Mouse (Mus musculus): Measurements from ENCODE around the gene Clock. TPM values are rescaled to one million over a fixed set of nuclear protein-coding genes. Genes with fewer than 3 reads are reported as not detected.

Clock gene
- polyA plus RNA-seq, 1 experiment: 29.1 TPM

DNA sequence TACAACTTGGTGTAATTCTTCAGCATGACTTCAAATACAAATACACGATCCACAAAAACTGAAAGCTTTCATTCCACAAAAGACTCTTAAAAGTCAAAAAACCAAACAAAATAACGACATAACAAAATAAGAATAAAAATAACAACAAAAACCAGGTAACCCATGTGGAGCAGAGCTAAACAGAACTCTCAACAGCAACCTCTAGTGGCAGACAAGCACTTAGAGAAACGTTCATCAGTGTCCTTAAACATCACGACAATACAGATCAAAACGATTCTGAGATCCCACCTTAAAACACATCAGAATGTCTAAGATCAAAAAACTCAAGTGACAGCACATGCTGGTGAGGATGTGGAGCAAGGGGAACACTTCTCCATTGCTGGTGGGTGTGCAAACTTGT lies 17.5 kb downstream of the Clock start:
- Histone ChIP-seq H3K4me1 (ENCODE audit: control insufficient read depth, insufficient read depth, low read length) (no peaks in the 10 kb centered on the region), H3K4me3 (ENCODE audit: insufficient read depth, low read length) (no peak overlapping the region), H3K27ac (ENCODE audit: insufficient read depth, low read length) (no peak overlapping the region)
- no peak for TF ChIP-seq POLR2A (IDR thresholded peaks at IDR 0.05; ENCODE audit: low read depth, low read length)
- TF ChIP-seq CTCF (IDR thresholded peaks at IDR 0.05; ENCODE audit: borderline replicate concordance, insufficient read depth, low read length): no peak

DNA sequence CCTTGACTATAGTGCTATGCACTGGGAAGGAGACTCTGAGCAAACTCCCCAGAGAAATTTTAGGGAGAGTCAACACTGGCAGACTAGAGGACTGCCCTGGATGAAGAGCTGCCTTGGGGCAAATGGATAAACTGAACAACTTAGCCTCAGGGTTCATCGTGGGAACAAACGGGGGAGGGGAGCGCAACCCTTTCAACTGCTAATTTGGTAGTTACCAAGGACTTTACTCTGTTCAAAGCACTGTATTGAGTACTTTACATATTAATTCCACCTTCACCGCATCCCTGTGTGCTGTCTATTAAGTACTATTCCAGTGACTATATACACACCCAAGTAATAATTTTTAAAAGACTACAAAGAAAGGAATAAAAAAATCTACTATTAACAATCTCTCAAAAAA lies 18.9 kb downstream of the Clock start:
- TF ChIP-seq POLR2A (IDR thresholded peaks at IDR 0.05; ENCODE audit: low read depth, low read length) (no peak), CTCF (IDR thresholded peaks at IDR 0.05; ENCODE audit: borderline replicate concordance, insufficient read depth, low read length) (no peak)
- Histone ChIP-seq H3K4me3 (ENCODE audit: insufficient read depth, low read length) (no peak overlapping the region), H3K4me1 (ENCODE audit: control insufficient read depth, insufficient read depth, low read length) (no peaks in the 10 kb centered on the region), H3K27ac (ENCODE audit: insufficient read depth, low read length) (no peak overlapping the region)

DNA sequence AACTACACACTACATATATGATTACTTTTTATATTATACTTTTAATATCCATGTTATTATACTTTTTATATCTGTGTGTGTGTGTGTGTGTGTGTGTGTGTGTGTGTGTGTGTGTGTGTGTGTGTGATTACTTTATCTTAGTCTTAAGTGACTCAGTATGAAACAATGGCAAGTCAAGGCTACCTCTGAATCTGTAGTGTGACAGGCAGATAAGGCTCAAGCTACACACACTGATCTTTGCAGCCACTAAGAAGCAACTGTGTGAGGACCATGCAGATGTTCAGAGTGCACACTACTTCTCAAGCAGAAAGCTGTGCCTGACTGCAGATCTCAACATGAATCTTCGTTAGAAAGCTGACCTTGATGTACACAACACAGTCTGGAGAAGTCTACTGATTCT lies 20.7 kb downstream of the Clock start:
- Histone ChIP-seq H3K27ac (ENCODE audit: insufficient read depth, low read length) (no peak overlapping the region), H3K4me3 (ENCODE audit: insufficient read depth, low read length) (no peak overlapping the region), H3K4me1 (ENCODE audit: control insufficient read depth, insufficient read depth, low read length) (no peaks in the 10 kb centered on the region)
- TF ChIP-seq CTCF (IDR thresholded peaks at IDR 0.05; ENCODE audit: borderline replicate concordance, insufficient read depth, low read length) (no peak), POLR2A (IDR thresholded peaks at IDR 0.05; ENCODE audit: low read depth, low read length) (no peak)

DNA sequence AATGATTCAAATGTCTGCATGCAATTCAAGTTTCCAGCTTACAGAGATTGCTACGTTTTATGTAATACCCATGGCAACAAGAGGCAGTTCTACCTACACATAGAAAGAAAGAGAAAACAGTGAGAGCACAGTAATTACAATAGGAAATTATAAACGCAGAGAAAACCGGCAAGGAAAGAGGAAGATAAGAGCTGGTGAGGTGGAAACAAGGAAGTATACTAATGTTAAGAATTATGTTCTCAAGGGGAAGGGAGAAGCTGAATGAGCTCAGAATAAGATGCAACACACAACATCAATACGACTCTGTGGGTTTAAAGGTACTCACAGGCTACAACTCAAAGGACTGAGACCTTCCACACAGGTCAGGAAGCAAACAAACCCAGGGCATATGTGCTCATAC lies 29.6 kb downstream of the Clock start:
- Histone ChIP-seq H3K27ac (ENCODE audit: insufficient read depth, low read length) (no peak overlapping the region), H3K4me3 (ENCODE audit: insufficient read depth, low read length) (no peak overlapping the region), H3K4me1 (ENCODE audit: control insufficient read depth, insufficient read depth, low read length) (no peaks in the 10 kb centered on the region)
- no peak for TF ChIP-seq CTCF (IDR thresholded peaks at IDR 0.05; ENCODE audit: borderline replicate concordance, insufficient read depth, low read length)
- no peak for TF ChIP-seq POLR2A (IDR thresholded peaks at IDR 0.05; ENCODE audit: low read depth, low read length)

DNA sequence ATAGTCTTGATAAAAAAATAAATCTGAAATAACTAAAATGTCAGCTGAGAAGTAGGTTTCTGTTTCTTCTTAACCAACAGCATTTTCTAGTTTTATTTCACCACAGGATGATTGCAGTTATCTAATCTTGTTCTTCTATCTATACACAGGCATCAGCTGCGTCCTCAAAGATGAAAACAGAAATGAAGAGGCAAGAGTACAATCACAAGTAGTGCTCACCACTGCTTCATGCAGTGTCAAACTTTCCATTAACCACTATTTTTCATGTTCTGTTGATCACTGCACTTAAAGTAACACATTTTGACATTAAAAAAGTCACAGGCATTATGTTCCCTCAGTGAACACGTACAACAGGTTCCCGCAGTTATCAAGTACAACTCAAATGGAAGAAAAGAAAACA lies 53.6 kb downstream of the Clock start:
- Histone ChIP-seq H3K27ac (ENCODE audit: insufficient read depth, low read length) (no peak overlapping the region), H3K4me3 (ENCODE audit: insufficient read depth, low read length) (no peak overlapping the region), H3K4me1 (ENCODE audit: control insufficient read depth, insufficient read depth, low read length) (no peaks in the 10 kb centered on the region)
- no peak for TF ChIP-seq POLR2A (IDR thresholded peaks at IDR 0.05; ENCODE audit: low read depth, low read length)
- TF ChIP-seq CTCF (IDR thresholded peaks at IDR 0.05; ENCODE audit: borderline replicate concordance, insufficient read depth, low read length): no peak

DNA sequence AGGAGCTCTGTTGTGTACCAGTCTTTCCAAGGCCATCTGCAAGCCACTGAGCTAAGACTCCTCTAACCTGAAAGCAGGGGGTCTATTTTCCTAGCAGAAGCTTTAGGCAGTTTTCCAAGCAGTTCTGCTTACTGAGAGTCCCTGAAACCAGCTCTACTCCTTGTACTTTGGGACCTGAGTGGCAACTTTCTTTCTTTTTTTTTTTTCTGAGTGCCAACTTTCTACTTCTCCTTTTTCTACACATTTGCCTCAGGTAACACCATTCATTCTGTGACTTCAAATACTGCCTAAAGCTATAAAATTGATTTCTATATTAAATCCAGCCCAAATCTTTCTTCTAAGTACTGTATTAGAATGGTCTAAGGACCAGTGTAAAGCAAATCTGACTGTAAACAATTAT lies 58.1 kb downstream of the Clock start:
- TF ChIP-seq CTCF (IDR thresholded peaks at IDR 0.05; ENCODE audit: borderline replicate concordance, insufficient read depth, low read length): no peak
- TF ChIP-seq POLR2A (IDR thresholded peaks at IDR 0.05; ENCODE audit: low read depth, low read length): no peak
- H3K4me3 ChIP-seq (ENCODE audit: insufficient read depth, low read length): no peak overlapping the region
- H3K27ac ChIP-seq (ENCODE audit: insufficient read depth, low read length): no peak overlapping the region
- H3K4me1 ChIP-seq (ENCODE audit: control insufficient read depth, insufficient read depth, low read length): no peaks in the 10 kb centered on the region

DNA sequence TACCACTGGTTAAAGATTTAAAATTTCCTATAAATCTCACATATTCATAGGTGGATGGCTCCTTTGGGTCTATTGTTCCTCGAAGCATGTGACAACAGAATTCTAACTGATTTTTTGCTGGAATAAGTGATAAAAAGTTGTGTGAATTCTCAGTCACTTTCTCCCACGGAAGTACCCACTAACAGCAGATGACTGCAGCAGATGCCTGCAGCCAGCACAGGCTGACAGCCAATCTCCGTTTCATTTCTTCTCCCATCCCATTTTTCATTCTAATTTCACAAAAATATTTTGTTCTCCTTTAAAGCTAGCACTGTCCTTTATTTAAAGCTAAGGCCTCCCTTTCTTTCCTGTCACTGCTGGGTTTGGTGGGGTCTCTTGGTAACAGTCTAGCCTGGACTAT lies 59.2 kb downstream of the Clock start:
- TF ChIP-seq CTCF (IDR thresholded peaks at IDR 0.05; ENCODE audit: borderline replicate concordance, insufficient read depth, low read length): no peak
- no peak overlapping the region for H3K4me3 ChIP-seq (ENCODE audit: insufficient read depth, low read length)
- no peak overlapping the region for H3K27ac ChIP-seq (ENCODE audit: insufficient read depth, low read length)
- H3K4me1 ChIP-seq (ENCODE audit: control insufficient read depth, insufficient read depth, low read length): no peaks in the 10 kb centered on the region

DNA sequence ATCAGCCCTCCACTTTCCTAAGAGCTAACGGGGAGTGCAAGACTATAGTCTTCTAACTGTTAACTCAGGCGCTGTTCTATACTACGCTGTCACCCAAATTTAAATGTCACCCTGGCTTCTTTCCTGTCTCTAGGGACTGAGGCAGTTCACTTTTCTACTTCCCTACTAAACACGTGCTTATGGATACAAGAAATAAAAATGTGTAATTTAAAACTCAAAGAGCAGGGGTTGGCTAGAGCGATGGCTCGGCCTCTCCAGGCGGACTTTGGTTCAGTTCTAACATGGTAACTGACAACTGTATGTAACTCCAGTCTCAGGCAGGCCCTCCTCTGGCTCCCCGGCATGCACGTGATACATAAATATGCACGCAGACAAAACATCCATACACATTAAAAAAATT lies 60.2 kb downstream of the Clock start:
- Histone ChIP-seq H3K4me3 (ENCODE audit: insufficient read depth, low read length) (no peak overlapping the region), H3K27ac (ENCODE audit: insufficient read depth, low read length) (no peak overlapping the region), H3K4me1 (ENCODE audit: control insufficient read depth, insufficient read depth, low read length) (no peaks in the 10 kb centered on the region)
- no peak for TF ChIP-seq POLR2A (IDR thresholded peaks at IDR 0.05; ENCODE audit: low read depth, low read length)

DNA sequence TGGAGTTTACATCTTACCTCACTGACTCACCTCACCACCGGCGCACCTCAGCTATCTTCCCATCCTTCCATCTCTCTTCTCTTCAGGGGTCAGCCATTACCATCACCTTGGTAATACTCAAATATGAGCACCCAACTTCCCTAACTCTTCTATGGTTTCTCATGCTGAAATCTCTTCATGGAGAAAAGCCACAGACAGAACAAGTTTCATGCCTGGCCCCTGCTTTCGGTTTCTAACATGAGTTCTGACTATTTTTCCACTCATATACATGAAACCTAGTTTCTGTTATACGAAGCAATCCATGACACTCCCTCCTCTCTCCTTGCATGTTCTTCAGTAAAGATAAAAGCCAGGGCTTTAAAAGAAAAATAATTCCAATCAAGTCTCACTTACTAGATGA lies 60.7 kb downstream of the Clock start:
- H3K4me3 ChIP-seq (ENCODE audit: insufficient read depth, low read length): no peak overlapping the region
- H3K4me1 ChIP-seq (ENCODE audit: control insufficient read depth, insufficient read depth, low read length): no peaks in the 10 kb centered on the region
- TF ChIP-seq CTCF (IDR thresholded peaks at IDR 0.05; ENCODE audit: borderline replicate concordance, insufficient read depth, low read length): no peak
- TF ChIP-seq POLR2A (IDR thresholded peaks at IDR 0.05; ENCODE audit: low read depth, low read length): no peak
- no peak overlapping the region for H3K27ac ChIP-seq (ENCODE audit: insufficient read depth, low read length)

DNA sequence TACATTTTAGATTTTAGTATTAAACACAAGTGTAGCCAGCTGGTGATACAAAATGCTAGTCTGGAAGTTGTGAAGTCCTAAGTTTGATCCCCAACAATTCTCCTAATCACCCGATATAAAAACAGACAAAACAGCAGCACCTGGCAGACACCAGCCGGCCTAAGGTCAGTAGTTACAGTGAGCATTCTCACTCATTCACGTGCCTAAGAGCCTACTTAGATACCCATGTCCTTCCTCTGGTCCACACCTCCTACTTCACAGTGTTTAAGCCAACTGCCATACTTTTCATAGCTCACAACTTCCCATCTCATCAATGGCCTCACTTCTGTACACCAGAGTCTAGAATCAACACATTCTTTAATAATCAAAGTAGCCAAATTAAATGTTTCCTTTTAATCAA lies 61.3 kb downstream of the Clock start:
- no peak for TF ChIP-seq CTCF (IDR thresholded peaks at IDR 0.05; ENCODE audit: borderline replicate concordance, insufficient read depth, low read length)
- TF ChIP-seq POLR2A (IDR thresholded peaks at IDR 0.05; ENCODE audit: low read depth, low read length): no peak
- Histone ChIP-seq H3K4me3 (ENCODE audit: insufficient read depth, low read length) (no peak overlapping the region), H3K27ac (ENCODE audit: insufficient read depth, low read length) (no peak overlapping the region), H3K4me1 (ENCODE audit: control insufficient read depth, insufficient read depth, low read length) (no peaks in the 10 kb centered on the region)

DNA sequence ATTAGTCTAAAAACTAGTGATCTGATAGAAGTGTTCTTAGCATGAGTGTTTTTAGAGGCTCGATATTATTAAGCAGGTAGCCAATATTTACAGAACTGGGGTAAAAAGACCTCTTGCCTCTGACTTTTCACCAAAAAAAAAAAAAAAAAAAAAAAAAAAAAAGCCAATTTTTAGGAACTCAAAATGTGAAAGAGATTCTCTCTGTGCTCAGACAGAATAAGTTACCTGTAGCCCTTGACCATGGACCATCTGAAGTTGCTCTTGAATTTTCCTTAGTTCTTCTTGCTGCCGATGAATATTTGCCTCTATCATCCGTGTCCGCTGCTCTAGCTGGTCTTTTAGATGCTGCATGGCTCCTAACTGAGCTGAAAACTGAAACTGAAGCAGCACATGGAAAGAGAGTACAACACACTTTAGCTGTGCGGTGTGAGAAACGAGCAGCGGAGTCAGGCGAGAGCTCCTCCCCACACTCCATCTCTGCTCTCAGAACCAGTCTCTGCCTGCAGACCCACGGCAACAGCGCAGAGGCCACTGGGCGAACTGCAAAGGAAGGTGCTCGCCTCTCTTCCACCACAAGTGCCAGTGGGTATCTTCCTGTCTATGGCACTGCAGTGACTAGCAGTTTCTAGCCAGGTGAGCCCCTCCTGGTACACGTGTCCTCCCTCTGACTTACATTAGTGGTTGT lies 73.3 kb downstream of the Clock start:
- no peak overlapping the region for H3K27ac ChIP-seq (ENCODE audit: insufficient read depth, low read length)
- TF ChIP-seq POLR2A (IDR thresholded peaks at IDR 0.05; ENCODE audit: low read depth, low read length) (no peak), CTCF (IDR thresholded peaks at IDR 0.05; ENCODE audit: borderline replicate concordance, insufficient read depth, low read length) (no peak)
- H3K4me1 ChIP-seq (ENCODE audit: control insufficient read depth, insufficient read depth, low read length): no peaks in the 10 kb centered on the region
- H3K4me3 ChIP-seq (ENCODE audit: insufficient read depth, low read length): no peak overlapping the region
